7 mouse cellular contexts compared by ENCODE assay signal in genomic region chr1:178405445-178405911, GRCm38 (mm10). TPM values are rescaled to one million over a fixed set of nuclear protein-coding genes. Genes with fewer than 3 reads are reported as not detected.
DNase-seq lines count a peak whose midpoint lies in the region; ATAC-seq lines count a peak whose summit lies in the region.

No protein-coding gene starts in this region.

- no peaks in the 10 kb centered on the region for H3K9me3 ChIP-seq in embryonic facial prominence, embryonic 10.5 days
- no peaks in the 10 kb centered on the region for H3K9me3 ChIP-seq in limb, embryonic 11.5 days (ENCODE audit: control insufficient read depth, low read length)
- no peaks in the 10 kb centered on the region for H3K9me3 ChIP-seq in midbrain, embryonic 14.5 days (ENCODE audit: control insufficient read depth, low read length)

- peak; percentile 80 for ATAC-seq in limb, embryonic 11.5 days (ENCODE audit: insufficient number of reproducible peaks, low FRiP score, low TSS enrichment, low read depth)
- ATAC-seq in midbrain, embryonic 14.5 days (ENCODE audit: low FRiP score, low TSS enrichment) = peak; percentile 85

- peak overlapping the region; percentile 63 for H3K4me2 ChIP-seq in limb, embryonic 11.5 days (ENCODE audit: low read depth, severe bottlenecking)
- H3K4me2 ChIP-seq in midbrain, embryonic 14.5 days (ENCODE audit: low read length) = peak overlapping the region; percentile 68

- no peaks in the 10 kb centered on the region for H3K27me3 ChIP-seq in embryonic facial prominence, embryonic 10.5 days (replicated peaks; ENCODE audit: low read depth, poor library complexity, severe bottlenecking)
- no peaks in the 10 kb centered on the region for H3K27me3 ChIP-seq in limb, embryonic 11.5 days (ENCODE audit: control insufficient read depth, insufficient read depth, low read length)
- H3K27me3 ChIP-seq in midbrain, embryonic 14.5 days (ENCODE audit: control insufficient read depth, insufficient read depth, low read length) = no peaks in the 10 kb centered on the region

- peak overlapping the region; percentile 100 for H3K27ac ChIP-seq in embryonic facial prominence, embryonic 10.5 days (replicated peaks)
- peak overlapping the region; percentile 100 for H3K27ac ChIP-seq in limb, embryonic 11.5 days (replicated peaks; ENCODE audit: low read depth, low read length)
- H3K27ac ChIP-seq in midbrain, embryonic 14.5 days (replicated peaks; ENCODE audit: low read depth, low read length) = peak overlapping the region; percentile 100

- H3K4me1 ChIP-seq in embryonic facial prominence, embryonic 10.5 days = 0 out of 2 replicates have a peak, but pooled peaks cover 3% of the 10 kb centered on the region
- no peaks in the 10 kb centered on the region for H3K4me1 ChIP-seq in limb, embryonic 11.5 days (ENCODE audit: control insufficient read depth, insufficient read depth, low read length)
- H3K4me1 ChIP-seq in midbrain, embryonic 14.5 days (ENCODE audit: control insufficient read depth, insufficient read depth, low read length) = no peaks in the 10 kb centered on the region

- H3K36me3 ChIP-seq in embryonic facial prominence, embryonic 10.5 days (replicated peaks) = no peaks in the 10 kb centered on the region
- H3K36me3 ChIP-seq in limb, embryonic 11.5 days (ENCODE audit: control insufficient read depth, insufficient read depth, low read length) = no peaks in the 10 kb centered on the region
- H3K36me3 ChIP-seq in midbrain, embryonic 14.5 days (ENCODE audit: control insufficient read depth, insufficient read depth, low read length) = no peaks in the 10 kb centered on the region

- H3K9ac ChIP-seq in limb, embryonic 11.5 days (ENCODE audit: low read length) = peak overlapping the region; percentile 98
- peak overlapping the region; percentile 98 for H3K9ac ChIP-seq in midbrain, embryonic 14.5 days (replicated peaks; ENCODE audit: low read length)

- peak; percentile 89 for DNase-seq in adrenal gland, postnatal 10 days
- DNase-seq in embryonic facial prominence, embryonic 10.5 days (ENCODE audit: low spot score) = peak; percentile 89
- peak; percentile 99 for DNase-seq in heart, adult 11 months
- peak; percentile 82 for DNase-seq in kidney, adult 18-20 months
- peak; percentile 86 for DNase-seq in limb, embryonic 11.5 days (ENCODE audit: low spot score)
- DNase-seq in midbrain, embryonic 14.5 days = peak; percentile 88
- DNase-seq in spleen, adult 18-20 months = peak; percentile 65 to 68

- under 1% methylated on average over 23 of the region's 23 CpGs for WGBS in embryonic facial prominence, embryonic 10.5 days
- under 1% methylated on average over 23 of the region's 23 CpGs for WGBS in limb, embryonic 11.5 days
- under 1% methylated on average over 23 of the region's 23 CpGs for WGBS in midbrain, embryonic 14.5 days

- H3K4me3 ChIP-seq in embryonic facial prominence, embryonic 10.5 days = peak overlapping the region; percentile 81
- peak overlapping the region; percentile 64 for H3K4me3 ChIP-seq in limb, embryonic 11.5 days (ENCODE audit: low read depth, low read length)
- peak overlapping the region; percentile 70 for H3K4me3 ChIP-seq in midbrain, embryonic 14.5 days (replicated peaks; ENCODE audit: low read depth, low read length)

RNA-seq across cellular contexts. Expression of gene Efcab2, which starts 0.4 kb away (rescaled TPM):
- total RNA-seq in adrenal gland, postnatal 10 days (2021) = 1 to 10 TPM; 2.8 to 4.6 TPM
- polyA plus RNA-seq in embryonic facial prominence, embryonic 10.5 days (2016; fragmentation: Nextera tagmentation; extraction: Ambion mirVana) = 4.6 and 5.5 TPM in 2 replicates
- polyA plus RNA-seq in limb, embryonic 11.5 days (2014; fragmentation: Nextera tagmentation; extraction: Ambion mirVana) = 4.6 and 5.4 TPM in 2 replicates
- polyA plus RNA-seq in midbrain, embryonic 14.5 days (2014; fragmentation: Nextera tagmentation; extraction: Ambion mirVana) = 4.9 and 7.7 TPM in 2 replicates

Comparison
In these comparisons a context has a peak if more than half of its experiments do, and no peak if none do; other contexts are left out.
1. Peak in every context shown above with its lines: DNase-seq, ATAC-seq, H3K4me3 ChIP-seq and H3K27ac ChIP-seq.